Mouse (Mus musculus): ENCODE results near the gene Gipc3. TPM values are rescaled to one million over a fixed set of nuclear protein-coding genes. Genes with fewer than 3 reads are reported as not detected.

Gene Gipc3
- polyA plus RNA-seq, 1 experiment from 2014 or later, result not detected

GRCm38 (mm10) chr10:81341333-81341949, 1.6 kb downstream of the Gipc3 start:
- H3K27ac ChIP-seq (ENCODE audit: low read depth, low read length), result no peak overlapping the region
- no peaks in the 10 kb centered on the region for H3K9me3 ChIP-seq (replicated peaks; ENCODE audit: control insufficient read depth, low read length)
- peaks cover 38% of the 10 kb centered on the region for H3K27me3 ChIP-seq (replicated peaks; ENCODE audit: control insufficient read depth, insufficient read depth, low read length)
- WGBS, result 37% methylated on average over 16 of the region's 16 CpGs
- DNase-seq (ENCODE audit: low spot score) (peak; percentile 52), ATAC-seq (no peak)
- no peak overlapping the region for H3K4me2 ChIP-seq (ENCODE audit: low read length)
- H3K9ac ChIP-seq (ENCODE audit: low read length), result no peak overlapping the region
- H3K4me3 ChIP-seq (ENCODE audit: low read depth, low read length), result no peak overlapping the region
- H3K4me1 ChIP-seq (ENCODE audit: control insufficient read depth, insufficient read depth, low read length), result peaks cover under 1% of the 10 kb centered on the region; the same call in 1 of the 2 replicates
- no peaks in the 10 kb centered on the region for H3K36me3 ChIP-seq (ENCODE audit: control insufficient read depth, insufficient read depth, low read length)

GRCm38 (mm10) chr10:81340551-81341332, 2.3 kb downstream of the Gipc3 start:
- Histone ChIP-seq H3K36me3 (ENCODE audit: control insufficient read depth, insufficient read depth, low read length) (no peaks in the 10 kb centered on the region), H3K9me3 (replicated peaks; ENCODE audit: control insufficient read depth, low read length) (no peaks in the 10 kb centered on the region), H3K4me2 (ENCODE audit: low read length) (no peak overlapping the region), H3K4me3 (ENCODE audit: low read depth, low read length) (no peak overlapping the region), H3K4me1 (ENCODE audit: control insufficient read depth, insufficient read depth, low read length) (no peaks in the 10 kb centered on the region), H3K27ac (ENCODE audit: low read depth, low read length) (no peak overlapping the region), H3K9ac (ENCODE audit: low read length) (no peak overlapping the region), H3K27me3 (replicated peaks; ENCODE audit: control insufficient read depth, insufficient read depth, low read length) (peaks cover 38% of the 10 kb centered on the region)
- ATAC-seq, result no peak
- DNase-seq (ENCODE audit: low spot score), result no peak
- 41% methylated on average over 17 of the region's 17 CpGs for WGBS

- Histone ChIP-seq H3K27ac (ENCODE audit: low read depth, low read length) (no peak overlapping the region), H3K27me3 (replicated peaks; ENCODE audit: control insufficient read depth, insufficient read depth, low read length) (peaks cover 17% of the 10 kb centered on the region), H3K4me3 (ENCODE audit: low read depth, low read length) (no peak overlapping the region), H3K36me3 (ENCODE audit: control insufficient read depth, insufficient read depth, low read length) (no peaks in the 10 kb centered on the region), H3K4me2 (ENCODE audit: low read length) (no peak overlapping the region), H3K9me3 (replicated peaks; ENCODE audit: control insufficient read depth, low read length) (no peaks in the 10 kb centered on the region), H3K4me1 (ENCODE audit: control insufficient read depth, insufficient read depth, low read length) (no peaks in the 10 kb centered on the region), H3K9ac (ENCODE audit: low read length) (no peak overlapping the region)
- ATAC-seq, result no peak
- 98% methylated on average over 4 of the region's 4 CpGs for WGBS
- no peak for DNase-seq (ENCODE audit: low spot score)
These were observed 6.5 kb downstream of the Gipc3 start for GRCm38 (mm10) chr10:81336558-81336957.

DNA sequence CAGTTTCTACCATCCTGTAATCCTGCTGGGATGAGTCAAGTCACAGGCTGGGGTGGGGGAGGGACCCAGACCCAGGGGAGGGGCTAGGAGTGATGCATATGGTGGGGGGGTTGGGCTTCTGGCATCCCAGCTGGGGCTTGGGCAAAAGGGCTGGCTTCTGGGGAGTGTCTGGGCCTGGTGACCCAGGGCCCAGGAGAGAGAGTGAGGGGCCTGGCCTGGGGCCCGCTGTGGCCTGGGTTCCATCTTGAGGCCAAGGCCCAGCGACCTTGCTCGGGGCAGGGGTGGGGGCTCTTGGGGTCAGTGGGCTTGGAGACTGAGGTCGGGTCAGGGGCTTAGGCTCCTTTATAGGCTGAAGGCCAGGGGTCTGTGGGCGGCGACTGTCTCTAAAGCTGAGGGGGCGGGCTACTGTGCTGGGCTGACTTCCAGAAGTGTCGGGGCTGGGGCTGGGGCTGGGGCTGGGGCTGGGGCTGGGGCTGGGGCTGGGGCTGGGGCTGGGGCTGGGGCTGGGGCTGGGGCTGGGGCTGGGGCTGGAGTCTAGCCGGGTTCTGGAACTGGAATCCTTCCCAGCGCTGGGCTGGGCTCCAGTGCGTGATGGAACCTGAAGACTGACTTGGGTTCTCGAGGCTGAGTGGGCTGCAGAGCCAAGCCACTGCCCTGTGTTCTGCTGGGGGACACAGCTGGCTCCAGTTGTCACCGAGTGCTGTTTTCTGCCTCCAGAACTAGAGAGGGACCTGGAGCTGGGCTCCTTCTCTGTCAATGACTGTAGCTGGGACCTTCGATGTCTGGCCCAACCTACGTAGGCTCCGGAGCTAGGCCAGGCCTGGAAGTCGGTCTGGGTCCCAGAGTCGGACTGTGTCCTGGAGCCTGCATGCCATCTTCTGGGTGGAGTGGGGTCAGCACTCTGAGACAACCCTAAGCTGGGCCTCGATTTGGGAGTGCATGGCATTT, 7.4 kb downstream of the Gipc3 start:
- no peak overlapping the region for H3K27ac ChIP-seq (ENCODE audit: low read depth, low read length)
- H3K4me3 ChIP-seq (ENCODE audit: low read depth, low read length), result no peak overlapping the region
- no peaks in the 10 kb centered on the region for H3K9me3 ChIP-seq (replicated peaks; ENCODE audit: control insufficient read depth, low read length)
- no peaks in the 10 kb centered on the region for H3K4me1 ChIP-seq (ENCODE audit: control insufficient read depth, insufficient read depth, low read length)
- DNase-seq (ENCODE audit: low spot score), result no peak
- H3K36me3 ChIP-seq (ENCODE audit: control insufficient read depth, insufficient read depth, low read length), result no peaks in the 10 kb centered on the region
- no peak overlapping the region for H3K4me2 ChIP-seq (ENCODE audit: low read length)
- H3K9ac ChIP-seq (ENCODE audit: low read length), result 0 out of 2 replicates have a peak overlapping the region, but pooled peaks have one; percentile 8
- whole genome bisulfite sequencing, result 38% methylated on average over 16 of the region's 19 CpGs
- H3K27me3 ChIP-seq (replicated peaks; ENCODE audit: control insufficient read depth, insufficient read depth, low read length), result peaks cover 10% of the 10 kb centered on the region; the same call in 1 of the 2 replicates
- no peak for ATAC-seq

GRCm38 (mm10) chr10:81334324-81334723, 8.7 kb downstream of the Gipc3 start:
- no peak for ATAC-seq
- Histone ChIP-seq H3K36me3 (ENCODE audit: control insufficient read depth, insufficient read depth, low read length) (no peaks in the 10 kb centered on the region), H3K27me3 (replicated peaks; ENCODE audit: control insufficient read depth, insufficient read depth, low read length) (peaks cover 10% of the 10 kb centered on the region; the same call in 1 of the 2 replicates), H3K9me3 (replicated peaks; ENCODE audit: control insufficient read depth, low read length) (no peaks in the 10 kb centered on the region), H3K4me3 (ENCODE audit: low read depth, low read length) (no peak overlapping the region), H3K27ac (ENCODE audit: low read depth, low read length) (no peak overlapping the region), H3K4me1 (ENCODE audit: control insufficient read depth, insufficient read depth, low read length) (no peaks in the 10 kb centered on the region), H3K9ac (ENCODE audit: low read length) (no peak overlapping the region), H3K4me2 (ENCODE audit: low read length) (no peak overlapping the region)
- no peak for DNase-seq (ENCODE audit: low spot score)
- 68% methylated on average over 11 of the region's 11 CpGs for WGBS

GRCm38 (mm10) chr10:81332277-81332676, 10.8 kb downstream of the Gipc3 start:
- Histone ChIP-seq H3K27me3 (replicated peaks; ENCODE audit: control insufficient read depth, insufficient read depth, low read length) (peaks cover 10% of the 10 kb centered on the region; the same call in 1 of the 2 replicates), H3K36me3 (ENCODE audit: control insufficient read depth, insufficient read depth, low read length) (peaks cover 5% of the 10 kb centered on the region; the same call in 1 of the 2 replicates), H3K4me3 (ENCODE audit: low read depth, low read length) (no peak overlapping the region), H3K27ac (ENCODE audit: low read depth, low read length) (no peak overlapping the region), H3K4me2 (ENCODE audit: low read length) (no peak overlapping the region), H3K9ac (ENCODE audit: low read length) (no peak overlapping the region), H3K9me3 (replicated peaks; ENCODE audit: control insufficient read depth, low read length) (no peaks in the 10 kb centered on the region), H3K4me1 (ENCODE audit: control insufficient read depth, insufficient read depth, low read length) (no peaks in the 10 kb centered on the region)
- WGBS, result 19% methylated on average over 29 of the region's 29 CpGs
- DNase-seq (ENCODE audit: low spot score) (no peak), ATAC-seq (no peak)

DNA sequence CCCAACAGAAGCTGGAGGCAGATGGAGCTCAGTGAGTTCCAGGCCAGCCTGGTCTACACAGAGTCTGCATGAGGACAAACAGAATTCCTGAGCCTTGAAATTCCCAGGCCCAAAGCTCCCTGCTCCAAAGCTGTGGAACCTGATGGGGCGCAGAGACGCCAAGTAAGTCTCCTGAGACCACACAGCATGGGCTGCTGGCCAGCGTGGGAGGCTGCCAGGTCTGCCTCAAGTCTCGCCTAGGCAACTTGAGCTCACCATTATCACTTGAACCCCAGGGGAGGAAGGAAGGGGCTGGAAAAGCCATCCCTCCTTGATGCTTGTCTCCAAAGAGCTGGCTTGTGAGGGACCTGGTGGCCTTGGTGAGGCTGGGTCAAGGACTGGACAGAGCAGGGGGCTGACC, 13.1 kb downstream of the Gipc3 start:
- Histone ChIP-seq H3K4me2 (ENCODE audit: low read length) (no peak overlapping the region), H3K4me3 (ENCODE audit: low read depth, low read length) (no peak overlapping the region), H3K9me3 (replicated peaks; ENCODE audit: control insufficient read depth, low read length) (no peaks in the 10 kb centered on the region), H3K9ac (ENCODE audit: low read length) (no peak overlapping the region), H3K36me3 (ENCODE audit: control insufficient read depth, insufficient read depth, low read length) (peaks cover 28% of the 10 kb centered on the region), H3K4me1 (ENCODE audit: control insufficient read depth, insufficient read depth, low read length) (no peaks in the 10 kb centered on the region), H3K27me3 (replicated peaks; ENCODE audit: control insufficient read depth, insufficient read depth, low read length) (peaks cover 10% of the 10 kb centered on the region; the same call in 1 of the 2 replicates), H3K27ac (ENCODE audit: low read depth, low read length) (no peak overlapping the region)
- 62% methylated on average over 4 of the region's 4 CpGs for WGBS
- ATAC-seq (no peak), DNase-seq (ENCODE audit: low spot score) (no peak)

- Histone ChIP-seq H3K27ac (ENCODE audit: low read depth, low read length) (no peak overlapping the region), H3K4me1 (ENCODE audit: control insufficient read depth, insufficient read depth, low read length) (no peaks in the 10 kb centered on the region), H3K9me3 (replicated peaks; ENCODE audit: control insufficient read depth, low read length) (no peaks in the 10 kb centered on the region), H3K36me3 (ENCODE audit: control insufficient read depth, insufficient read depth, low read length) (peaks cover 34% of the 10 kb centered on the region), H3K9ac (ENCODE audit: low read length) (no peak overlapping the region), H3K4me3 (ENCODE audit: low read depth, low read length) (no peak overlapping the region), H3K4me2 (ENCODE audit: low read length) (no peak overlapping the region), H3K27me3 (replicated peaks; ENCODE audit: control insufficient read depth, insufficient read depth, low read length) (peaks cover 10% of the 10 kb centered on the region; the same call in 1 of the 2 replicates)
- ATAC-seq (no peak), DNase-seq (ENCODE audit: low spot score) (no peak)
- 79% methylated on average over 10 of the region's 10 CpGs for WGBS
These were observed 13.7 kb downstream of the Gipc3 start for GRCm38 (mm10) chr10:81329194-81329975.

Data from forebrain, embryonic 14.5 days (tissue).